Mouse (Mus musculus): ENCODE measurements around the gene Ube2l6. TPM values are rescaled to one million over a fixed set of nuclear protein-coding genes. Genes with fewer than 3 reads are reported as not detected.

The Ube2l6 gene
- polyA plus RNA-seq, 1 experiment from 2014 or later = 36.6 TPM

GRCm38 (mm10) chr2:84812676-84813075, 14.0 kb downstream of the Ube2l6 start:
- Histone ChIP-seq H3K9me3 (ENCODE audit: control insufficient read depth, low read length) (no peaks in the 10 kb centered on the region), H3K27ac (ENCODE audit: low read depth, low read length) (no peak overlapping the region), H3K4me1 (replicated peaks; ENCODE audit: control insufficient read depth, insufficient read depth, low read length) (no peaks in the 10 kb centered on the region; the same call in 1 of the 2 replicates), H3K4me2 (ENCODE audit: low read depth, low read length, severe bottlenecking) (no peak overlapping the region), H3K36me3 (ENCODE audit: control insufficient read depth, insufficient read depth, low read length) (no peaks in the 10 kb centered on the region), H3K27me3 (ENCODE audit: control insufficient read depth, insufficient read depth, low read length) (no peaks in the 10 kb centered on the region), H3K9ac (ENCODE audit: low read length) (no peak overlapping the region), H3K4me3 (ENCODE audit: low read depth, low read length) (no peak overlapping the region)
- 73% methylated on average over 6 of the region's 6 CpGs for WGBS
- ATAC-seq (replicated peaks; ENCODE audit: low FRiP score) (no peak), DNase-seq (ENCODE audit: low spot score) (no peak)

- 67% methylated on average over 3 of the region's 3 CpGs for WGBS
- no peaks in the 10 kb centered on the region for H3K36me3 ChIP-seq (ENCODE audit: control insufficient read depth, insufficient read depth, low read length)
- H3K9ac ChIP-seq (ENCODE audit: low read length) = no peak overlapping the region
- no peak for ATAC-seq (replicated peaks; ENCODE audit: low FRiP score)
- H3K27ac ChIP-seq (ENCODE audit: low read depth, low read length) = no peak overlapping the region
- no peak overlapping the region for H3K4me3 ChIP-seq (ENCODE audit: low read depth, low read length)
- H3K27me3 ChIP-seq (ENCODE audit: control insufficient read depth, insufficient read depth, low read length) = no peaks in the 10 kb centered on the region
- no peak overlapping the region for H3K4me2 ChIP-seq (ENCODE audit: low read depth, low read length, severe bottlenecking)
- no peaks in the 10 kb centered on the region for H3K9me3 ChIP-seq (ENCODE audit: control insufficient read depth, low read length)
- H3K4me1 ChIP-seq (replicated peaks; ENCODE audit: control insufficient read depth, insufficient read depth, low read length) = no peaks in the 10 kb centered on the region
- DNase-seq (ENCODE audit: low spot score) = no peak
Observed at GRCm38 (mm10) chr2:84819861-84820260, 21.2 kb downstream of the Ube2l6 start.

GRCm38 (mm10) chr2:84822552-84822951, 23.9 kb downstream of the Ube2l6 start, which contains the start of gene Smtnl1:
Gene Smtnl1 (minus strand): TSS chr2:84822652.
- H3K4me3 ChIP-seq (ENCODE audit: low read depth, low read length) = no peak within 1 kb of the TSS
- no peaks in the 10 kb centered on the region for H3K27me3 ChIP-seq (ENCODE audit: control insufficient read depth, insufficient read depth, low read length)
- no peaks in the 10 kb centered on the region for H3K9me3 ChIP-seq (ENCODE audit: control insufficient read depth, low read length)
- H3K27ac ChIP-seq (ENCODE audit: low read depth, low read length) = no peak within 1 kb of the TSS
- no peaks in the 10 kb centered on the region for H3K4me1 ChIP-seq (replicated peaks; ENCODE audit: control insufficient read depth, insufficient read depth, low read length)
- WGBS = 71% methylated on average over 13 of the region's 13 CpGs
- DNase-seq (ENCODE audit: low spot score) (no peak), ATAC-seq (replicated peaks; ENCODE audit: low FRiP score) (no peak)
- no peaks in the 10 kb centered on the region for H3K36me3 ChIP-seq (ENCODE audit: control insufficient read depth, insufficient read depth, low read length)
- no peak within 1 kb of the TSS for H3K4me2 ChIP-seq (ENCODE audit: low read depth, low read length, severe bottlenecking)
- H3K9ac ChIP-seq (ENCODE audit: low read length) = no peak within 1 kb of the TSS

GRCm38 (mm10) chr2:84823237-84823636, 24.6 kb downstream of the Ube2l6 start:
- Histone ChIP-seq H3K27ac (ENCODE audit: low read depth, low read length) (no peak overlapping the region), H3K4me1 (replicated peaks; ENCODE audit: control insufficient read depth, insufficient read depth, low read length) (no peaks in the 10 kb centered on the region), H3K4me2 (ENCODE audit: low read depth, low read length, severe bottlenecking) (no peak overlapping the region), H3K4me3 (ENCODE audit: low read depth, low read length) (no peak overlapping the region), H3K36me3 (ENCODE audit: control insufficient read depth, insufficient read depth, low read length) (no peaks in the 10 kb centered on the region), H3K9me3 (ENCODE audit: control insufficient read depth, low read length) (no peaks in the 10 kb centered on the region), H3K27me3 (ENCODE audit: control insufficient read depth, insufficient read depth, low read length) (no peaks in the 10 kb centered on the region), H3K9ac (ENCODE audit: low read length) (no peak overlapping the region)
- 51% methylated on average over 2 of the region's 2 CpGs for WGBS
- no peak for DNase-seq (ENCODE audit: low spot score)
- ATAC-seq (replicated peaks; ENCODE audit: low FRiP score) = no peak

GRCm38 (mm10) chr2:84826488-84827282, 28.1 kb downstream of the Ube2l6 start, which contains the start of gene Timm10:
Gene Timm10 (plus strand): TSS chr2:84826997.
- no peaks in the 10 kb centered on the region for H3K4me1 ChIP-seq (replicated peaks; ENCODE audit: control insufficient read depth, insufficient read depth, low read length)
- peak within 1 kb of the TSS; percentile 96 for H3K4me2 ChIP-seq (ENCODE audit: low read depth, low read length, severe bottlenecking)
- peak within 1 kb of the TSS; percentile 72 for H3K4me3 ChIP-seq (ENCODE audit: low read depth, low read length)
- peak within 1 kb of the TSS; percentile 65 for H3K9ac ChIP-seq (ENCODE audit: low read length)
- WGBS = under 1% methylated on average over 34 of the region's 34 CpGs
- H3K27me3 ChIP-seq (ENCODE audit: control insufficient read depth, insufficient read depth, low read length) = no peaks in the 10 kb centered on the region
- DNase-seq (ENCODE audit: low spot score) (peak; percentile 94), ATAC-seq (replicated peaks; ENCODE audit: low FRiP score) (peak; percentile 91)
- H3K27ac ChIP-seq (ENCODE audit: low read depth, low read length) = no peak within 1 kb of the TSS
- H3K9me3 ChIP-seq (ENCODE audit: control insufficient read depth, low read length) = no peaks in the 10 kb centered on the region
- H3K36me3 ChIP-seq (ENCODE audit: control insufficient read depth, insufficient read depth, low read length) = no peaks in the 10 kb centered on the region; the same call in 1 of the 2 replicates

- WGBS = under 1% methylated on average over 29 of the region's 29 CpGs
- Histone ChIP-seq H3K4me3 (ENCODE audit: low read depth, low read length) (peak overlapping the region; percentile 72), H3K36me3 (ENCODE audit: control insufficient read depth, insufficient read depth, low read length) (no peaks in the 10 kb centered on the region; the same call in 1 of the 2 replicates), H3K27me3 (ENCODE audit: control insufficient read depth, insufficient read depth, low read length) (no peaks in the 10 kb centered on the region), H3K9ac (ENCODE audit: low read length) (peak overlapping the region; percentile 65), H3K9me3 (ENCODE audit: control insufficient read depth, low read length) (no peaks in the 10 kb centered on the region), H3K27ac (ENCODE audit: low read depth, low read length) (no peak overlapping the region), H3K4me1 (replicated peaks; ENCODE audit: control insufficient read depth, insufficient read depth, low read length) (no peaks in the 10 kb centered on the region), H3K4me2 (ENCODE audit: low read depth, low read length, severe bottlenecking) (peak overlapping the region; percentile 96)
- DNase-seq (ENCODE audit: low spot score) = no peak
- ATAC-seq (replicated peaks; ENCODE audit: low FRiP score) = peak; percentile 35
Observed at GRCm38 (mm10) chr2:84827283-84827920, 28.8 kb downstream of the Ube2l6 start.

- H3K4me2 ChIP-seq (ENCODE audit: low read depth, low read length, severe bottlenecking) = no peak overlapping the region
- no peaks in the 10 kb centered on the region for H3K27me3 ChIP-seq (ENCODE audit: control insufficient read depth, insufficient read depth, low read length)
- ATAC-seq (replicated peaks; ENCODE audit: low FRiP score) (peak; percentile 63), DNase-seq (ENCODE audit: low spot score) (peak; percentile 86)
- 39% methylated on average over 10 of the region's 10 CpGs for WGBS
- H3K27ac ChIP-seq (ENCODE audit: low read depth, low read length) = no peak overlapping the region
- H3K9me3 ChIP-seq (ENCODE audit: control insufficient read depth, low read length) = no peaks in the 10 kb centered on the region
- no peak overlapping the region for H3K4me3 ChIP-seq (ENCODE audit: low read depth, low read length)
- H3K36me3 ChIP-seq (ENCODE audit: control insufficient read depth, insufficient read depth, low read length) = no peaks in the 10 kb centered on the region; the same call in 1 of the 2 replicates
- no peak overlapping the region; the same call in 1 of the 2 replicates for H3K9ac ChIP-seq (ENCODE audit: low read length)
- H3K4me1 ChIP-seq (replicated peaks; ENCODE audit: control insufficient read depth, insufficient read depth, low read length) = no peaks in the 10 kb centered on the region
Observed at GRCm38 (mm10) chr2:84831666-84832391, 33.2 kb downstream of the Ube2l6 start.

GRCm38 (mm10) chr2:84837107-84837506, 38.5 kb downstream of the Ube2l6 start:
- Histone ChIP-seq H3K9me3 (ENCODE audit: control insufficient read depth, low read length) (no peaks in the 10 kb centered on the region), H3K4me1 (replicated peaks; ENCODE audit: control insufficient read depth, insufficient read depth, low read length) (peaks cover 7% of the 10 kb centered on the region; the same call in 1 of the 2 replicates), H3K27me3 (ENCODE audit: control insufficient read depth, insufficient read depth, low read length) (peaks cover 5% of the 10 kb centered on the region; the same call in 1 of the 2 replicates), H3K4me3 (ENCODE audit: low read depth, low read length) (no peak overlapping the region), H3K27ac (ENCODE audit: low read depth, low read length) (no peak overlapping the region), H3K9ac (ENCODE audit: low read length) (no peak overlapping the region), H3K4me2 (ENCODE audit: low read depth, low read length, severe bottlenecking) (no peak overlapping the region), H3K36me3 (ENCODE audit: control insufficient read depth, insufficient read depth, low read length) (no peaks in the 10 kb centered on the region)
- WGBS = 74% methylated on average over 8 of the region's 8 CpGs
- ATAC-seq (replicated peaks; ENCODE audit: low FRiP score) (no peak), DNase-seq (ENCODE audit: low spot score) (no peak)

All from forebrain, embryonic 11.5 days (tissue).